Mouse (Mus musculus) layer of hippocampus, adult 6 months (tissue): Measurements from ENCODE around the gene Ints6. TPM values are rescaled to one million over a fixed set of nuclear protein-coding genes. Genes with fewer than 3 reads are reported as not detected.

Experiments
- long read RNA-seq, 2 experiments: library from polyadenylated mRNA; unstranded; transcript quantifications; one replicate each; pipeline ENCODE4 v2.0.0; 2019 to 2020
- polyA plus RNA-seq: library from polyadenylated mRNA; unstranded; fragments of <200 nt; fragmentation: Nextera tagmentation; gene quantifications from 2 replicates; pipeline ENCODE4 v1.2.3, GENCODE M21; 2021

Gene Ints6
- 4.5 and 4.7 TPM in 2 replicates for polyA plus RNA-seq
- long read RNA-seq, experiment 1, partial matches to known transcripts: 10 of 21 reads
- long read RNA-seq, experiment 1, other reads (novel, unspliced or antisense): 11 of 21 reads
- long read RNA-seq, experiment 2, partial matches to known transcripts: 6 of 35 reads
- long read RNA-seq, experiment 2, other reads (novel, unspliced or antisense): 28 of 35 reads

GRCm38 (mm10) chr14:62761036-62761881 lies at the start of gene Ints6:
Gene Ints6, minus strand, starts transcription at chr14:62761169.

GRCm38 (mm10) chr14:62663367-62663766 lies 97.6 kb downstream of the Ints6 start, which contains the start of gene Serpine3:
Gene Serpine3, plus strand, starts transcription at chr14:62663667.

Other genes starting within 250 kb of the Ints6 start
- 7.5 and 11.0 TPM in 2 replicates for gene Fam124a, start 205.4 kb downstream of the Ints6 start, polyA plus RNA-seq
- gene Gm4131, start 194.2 kb downstream of the Ints6 start, polyA plus RNA-seq: not detected in 2 replicates
- gene Serpine3, start 97.5 kb downstream of the Ints6 start, polyA plus RNA-seq: not detected in 2 replicates
- gene Wdfy2, start 76.5 kb upstream of the Ints6 start, polyA plus RNA-seq: 2.4 and 2.5 TPM in 2 replicates
- gene Defb48, start 223.3 kb upstream of the Ints6 start, polyA plus RNA-seq: not detected in 2 replicates
- gene Defb47, start 236.9 kb upstream of the Ints6 start, polyA plus RNA-seq: not detected in 2 replicates